Mouse (Mus musculus) myocyte (in vitro differentiated cells): ENCODE results near the gene Rab33b.

Experiments
- CEBPB ChIP-seq: IDR thresholded peaks from 2 replicates; pipeline ENCODE4 v1.6.1; 2011; ENCODE audit warnings: mild to moderate bottlenecking, moderate library complexity; ENCODE audit not compliant: poor library complexity, insufficient read depth, severe bottlenecking
- MAX ChIP-seq: IDR thresholded peaks from one replicate; pipeline ENCODE4 v1.6.1; 2011; ENCODE audit warnings: low read depth, mild to moderate bottlenecking, control low read depth
- MYOG ChIP-seq, 3 experiments: IDR thresholded peaks; one replicate each; pipeline ENCODE4 v1.6.1; 2011; ENCODE audit warnings: control low read depth in 2 of 3, low read depth in 2 of 3, mild to moderate bottlenecking in 2 of 3; ENCODE audit not compliant: insufficient read length in 2 of 3, control insufficient read depth in 1 of 3, insufficient read depth in 1 of 3
- POLR2A ChIP-seq: IDR thresholded peaks from one replicate; pipeline ENCODE4 v1.6.1; 2011; ENCODE audit warnings: low read depth, mild to moderate bottlenecking, control low read depth, moderate library complexity; ENCODE audit not compliant: insufficient read length
- TCF12 ChIP-seq: IDR thresholded peaks from one replicate; pipeline ENCODE4 v1.6.1; 2011; ENCODE audit warnings: mild to moderate bottlenecking, control low read depth; ENCODE audit not compliant: poor library complexity, insufficient read depth, severe bottlenecking

DNA sequence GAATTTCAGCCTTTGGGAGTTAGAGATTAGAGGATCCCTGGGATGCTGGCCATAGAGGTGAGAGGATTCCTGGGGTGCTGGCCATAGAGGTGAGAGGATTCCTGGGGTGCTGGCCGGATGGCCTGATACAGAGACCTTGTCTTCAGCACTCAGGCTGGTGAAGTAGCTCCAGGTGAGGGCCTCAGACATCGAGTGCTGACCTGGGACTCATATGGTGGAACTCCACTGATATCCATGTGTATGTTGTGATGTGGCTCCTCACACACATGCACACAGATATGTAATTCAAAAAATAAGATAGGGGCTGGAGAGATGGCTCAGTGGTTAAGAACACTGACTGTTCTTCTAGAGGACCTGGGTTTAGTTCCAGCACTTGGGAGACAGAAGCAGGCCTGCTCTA lies 3.8 kb upstream of the Rab33b start:
- TF ChIP-seq POLR2A (no peak), MAX (no peak), CEBPB (no peak), MYOG (IDR thresholded peaks at IDR 0.05; ENCODE audit: control insufficient read depth in 1 of 3, insufficient read depth in 1 of 3, insufficient read length in 2 of 3, low read depth in 2 of 3) (no peak), TCF12 (no peak)
